Mouse (Mus musculus) myocyte (in vitro differentiated cells): Measurements from ENCODE around the gene Zfp54. TPM values are rescaled to one million over a fixed set of nuclear protein-coding genes. Genes with fewer than 3 reads are reported as not detected.
"Not testable (repeated sequence)": the region's sequence is repeated elsewhere in the genome, so short reads cannot be mapped to it uniquely, and the experiment has no call there.

Experiments
- H3K27me3 ChIP-seq: one replicate; pipeline ENCODE4 v1.6.1; 2011; ENCODE audit not compliant: control insufficient read depth, insufficient read depth, insufficient read length
- H3K36me3 ChIP-seq: one replicate; pipeline ENCODE4 v1.6.1; 2011; ENCODE audit not compliant: control insufficient read depth, insufficient read depth
- H3K4me2 ChIP-seq: one replicate; pipeline ENCODE4 v1.6.1; 2011; ENCODE audit warnings: low read depth, control low read depth
- H3K4me3 ChIP-seq: one replicate; pipeline ENCODE4 v1.5.1; 2011; ENCODE audit warnings: mild to moderate bottlenecking, control low read depth, moderate library complexity
- H3K79me2 ChIP-seq: one replicate; pipeline ENCODE4 v1.6.1; 2011; ENCODE audit not compliant: control insufficient read depth, insufficient read depth
- H3ac ChIP-seq: one replicate; pipeline ENCODE4 v1.6.1; 2011; ENCODE audit not compliant: control insufficient read depth, insufficient read length
- CEBPB ChIP-seq: IDR thresholded peaks from 2 replicates; pipeline ENCODE4 v1.6.1; 2011; ENCODE audit warnings: mild to moderate bottlenecking, moderate library complexity; ENCODE audit not compliant: poor library complexity, insufficient read depth, severe bottlenecking
- E2F4 ChIP-seq: IDR thresholded peaks from one replicate; pipeline ENCODE4 v1.6.1; 2011; ENCODE audit warnings: mild to moderate bottlenecking, control low read depth, moderate library complexity; ENCODE audit not compliant: insufficient read depth
- MAX ChIP-seq: IDR thresholded peaks from one replicate; pipeline ENCODE4 v1.6.1; 2011; ENCODE audit warnings: low read depth, mild to moderate bottlenecking, control low read depth
- MYOD1 ChIP-seq, 3 experiments: IDR thresholded peaks; one replicate each; pipeline ENCODE4 v1.6.1; 2011; ENCODE audit warnings: control low read depth in 2 of 3, low read depth in 2 of 3, mild to moderate bottlenecking in 2 of 3, moderate library complexity in 1 of 3; ENCODE audit not compliant: insufficient read length in 2 of 3, control insufficient read depth in 1 of 3
- MYOG ChIP-seq, 3 experiments: IDR thresholded peaks; one replicate each; pipeline ENCODE4 v1.6.1; 2011; ENCODE audit warnings: control low read depth in 2 of 3, low read depth in 2 of 3, mild to moderate bottlenecking in 2 of 3; ENCODE audit not compliant: insufficient read length in 2 of 3, control insufficient read depth in 1 of 3, insufficient read depth in 1 of 3
- POLR2A ChIP-seq: IDR thresholded peaks from one replicate; pipeline ENCODE4 v1.6.1; 2011; ENCODE audit warnings: low read depth, mild to moderate bottlenecking, control low read depth, moderate library complexity; ENCODE audit not compliant: insufficient read length
- POLR2AphosphoS2 ChIP-seq: IDR thresholded peaks from one replicate; pipeline ENCODE4 v1.6.1; 2011; ENCODE audit warnings: low read depth, control low read depth; ENCODE audit not compliant: insufficient read length
- REST ChIP-seq: IDR thresholded peaks from one replicate; pipeline ENCODE4 v1.6.1; 2011; ENCODE audit warnings: mild to moderate bottlenecking, control low read depth, moderate library complexity; ENCODE audit not compliant: insufficient read depth, insufficient read length
- SRF ChIP-seq: IDR thresholded peaks from one replicate; pipeline ENCODE4 v1.6.1; 2011; ENCODE audit warnings: low read depth; ENCODE audit not compliant: control insufficient read depth, insufficient read length
- TCF12 ChIP-seq: IDR thresholded peaks from one replicate; pipeline ENCODE4 v1.6.1; 2011; ENCODE audit warnings: mild to moderate bottlenecking, control low read depth; ENCODE audit not compliant: poor library complexity, insufficient read depth, severe bottlenecking
- TCF3 ChIP-seq: IDR thresholded peaks from one replicate; pipeline ENCODE4 v1.6.1; 2011; ENCODE audit warnings: low read depth, control low read depth; ENCODE audit not compliant: insufficient read length
- USF1 ChIP-seq: IDR thresholded peaks from one replicate; pipeline ENCODE4 v1.6.1; 2011; ENCODE audit warnings: low read depth, mild to moderate bottlenecking, control low read depth, moderate library complexity
- polyA plus RNA-seq: library from polyadenylated mRNA; unstranded; fragments of >200 nt; fragmentation: generic; extraction: Trizol; gene quantifications from one replicate; pipeline ENCODE4 v1.2.1, GENCODE M21; 2012; ENCODE audit warnings: missing spikeins

The Zfp54 gene
- polyA plus RNA-seq, result 0.59 TPM

GRCm38 (mm10) chr17:21422664-21423599, at the start of gene Zfp54:
Gene Zfp54, plus strand, starts transcription at chr17:21423227.
- Histone ChIP-seq H3ac (peak within 1 kb of the TSS; percentile 37), H3K79me2 (no peaks in the 10 kb centered on the region), H3K4me2 (peak within 1 kb of the TSS; percentile 100), H3K36me3 (no peaks in the 10 kb centered on the region), H3K4me3 (peak within 1 kb of the TSS; percentile 45), H3K27me3 (peaks cover 6% of the 10 kb centered on the region)
- TF ChIP-seq CEBPB, result no peak
- no peak for TF ChIP-seq USF1
- no peak for TF ChIP-seq SRF
- TF ChIP-seq REST, result no peak
- no peak for TF ChIP-seq POLR2AphosphoS2
- TF ChIP-seq TCF12, result no peak
- TF ChIP-seq POLR2A, result peak; percentile 51
- TF ChIP-seq MYOD1 (IDR thresholded peaks at IDR 0.05; ENCODE audit: control insufficient read depth in 1 of 3, insufficient read length in 2 of 3, low read depth in 2 of 3), result peak in 1 of 3 experiments; percentile 32
- TF ChIP-seq TCF3, result no peak
- TF ChIP-seq E2F4, result no peak
- TF ChIP-seq MAX, result no peak
- peak in 2 of 3 experiments; percentile 19 to 40 for TF ChIP-seq MYOG (IDR thresholded peaks at IDR 0.05; ENCODE audit: control insufficient read depth in 1 of 3, insufficient read depth in 1 of 3, insufficient read length in 2 of 3, low read depth in 2 of 3)

DNA sequence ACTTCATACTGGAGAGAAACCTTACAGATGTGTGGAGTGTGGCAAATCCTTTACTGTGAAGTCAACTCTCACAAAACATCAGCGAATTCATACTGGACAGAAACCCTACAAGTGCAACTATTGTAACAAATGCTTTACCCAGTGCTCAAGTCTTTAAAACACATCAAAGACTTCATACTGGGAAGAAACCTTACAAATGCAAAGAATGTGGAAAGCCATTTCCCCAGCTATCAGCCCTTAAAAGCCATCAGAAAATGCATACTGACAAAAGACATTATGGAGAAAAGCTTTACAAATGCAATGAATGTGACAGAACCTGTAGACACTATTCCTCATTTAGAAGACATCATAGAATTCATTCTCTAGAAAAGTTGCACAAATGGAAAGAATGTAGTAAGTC, 47.7 kb upstream of the Zfp54 start:
- H3ac ChIP-seq, result no peak overlapping the region
- H3K4me2 ChIP-seq, result no peak overlapping the region
- H3K27me3 ChIP-seq, result peaks cover under 1% of the 10 kb centered on the region
- no peaks in the 10 kb centered on the region for H3K79me2 ChIP-seq
- no peaks in the 10 kb centered on the region for H3K36me3 ChIP-seq
- H3K4me3 ChIP-seq, result no peak overlapping the region
- TF ChIP-seq E2F4, result no peak

GRCm38 (mm10) chr17:21383391-21384056, 39.5 kb upstream of the Zfp54 start, which contains the start of gene Zfp677:
Gene Zfp677, plus strand, starts transcription at chr17:21383748.
- H3ac ChIP-seq, result no peak within 1 kb of the TSS
- TF ChIP-seq USF1 (no peak), MAX (no peak), MYOG (IDR thresholded peaks at IDR 0.05; ENCODE audit: control insufficient read depth in 1 of 3, insufficient read depth in 1 of 3, insufficient read length in 2 of 3, low read depth in 2 of 3) (no peak), TCF3 (no peak)
- no peaks in the 10 kb centered on the region for H3K27me3 ChIP-seq
- no peaks in the 10 kb centered on the region for H3K79me2 ChIP-seq
- no peaks in the 10 kb centered on the region for H3K36me3 ChIP-seq
- H3K4me2 ChIP-seq, result peak within 1 kb of the TSS; percentile 10
- H3K4me3 ChIP-seq, result peak within 1 kb of the TSS; percentile 20

- Histone ChIP-seq H3K79me2 (no peaks in the 10 kb centered on the region), H3K4me2 (peak overlapping the region; percentile 10), H3K4me3 (peak overlapping the region; percentile 20), H3ac (no peak overlapping the region), H3K27me3 (no peaks in the 10 kb centered on the region), H3K36me3 (no peaks in the 10 kb centered on the region)
- peak; percentile 79 for TF ChIP-seq USF1
- no peak for TF ChIP-seq CEBPB
These were observed 39.0 kb upstream of the Zfp54 start for GRCm38 (mm10) chr17:21384057-21384411.

DNA sequence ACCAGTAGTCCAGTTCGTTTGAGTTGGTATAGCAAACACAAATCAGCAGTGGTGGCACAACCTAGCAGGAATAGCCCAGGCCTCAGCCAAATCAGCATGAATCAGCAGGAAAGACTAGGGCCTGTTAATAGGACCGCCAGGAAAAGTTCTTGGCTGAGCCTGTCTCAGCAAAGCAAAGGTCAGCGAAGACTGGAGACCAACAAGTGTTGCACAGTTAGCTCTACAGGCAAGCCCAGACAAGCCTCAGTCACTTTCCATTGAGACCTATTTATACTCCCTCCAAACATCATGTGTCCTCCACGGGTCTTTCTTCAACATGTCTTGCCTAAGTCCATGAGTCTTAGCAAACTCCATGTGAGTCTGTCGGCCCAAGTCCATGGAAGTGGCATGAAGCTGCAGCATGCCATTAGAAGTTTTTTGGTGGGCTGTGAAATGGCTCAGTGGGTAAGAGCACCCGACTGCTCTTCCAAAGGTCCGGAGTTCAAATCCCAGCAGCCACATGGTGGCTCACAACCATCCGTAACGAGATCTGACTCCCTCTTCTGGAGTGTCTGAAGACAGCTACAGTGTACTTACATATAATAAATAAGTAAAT, 15.9 kb downstream of the Zfp54 start:
- H3K79me2 ChIP-seq, H3K4me2 ChIP-seq, H3K4me3 ChIP-seq, H3ac ChIP-seq, H3K27me3 ChIP-seq: not testable (repeated sequence)
- H3K36me3 ChIP-seq, result peaks cover 11% of the 10 kb centered on the region
